In the genomic region with DNA sequence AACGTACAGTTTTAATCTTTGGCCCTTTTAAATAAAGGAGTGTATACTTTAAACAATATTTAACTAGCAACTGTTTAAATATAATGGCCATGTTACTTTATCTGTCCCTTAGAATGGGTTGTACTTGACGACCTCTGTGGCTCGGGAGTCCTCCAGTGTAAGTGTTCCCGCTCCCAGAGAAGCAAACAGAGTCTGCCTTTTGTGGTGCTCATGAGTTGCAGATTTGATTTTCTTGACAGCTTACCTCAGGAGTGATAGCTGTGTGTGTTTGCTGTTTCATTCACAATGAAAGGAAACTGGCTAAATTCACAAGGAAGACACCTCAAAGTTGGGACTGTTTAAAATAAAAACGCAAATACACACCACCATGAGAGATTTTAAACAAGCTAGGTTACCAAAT, we compare ENCODE assay signal across 13 mouse cellular contexts.
A peak's percentile ranks its signal among the peaks of the same experiment; 100 is the strongest.
DNase-seq lines count a peak whose midpoint lies in the region; ATAC-seq and TF ChIP-seq lines count a peak whose summit lies in the region.
"Had no signal": no experiment of that assay in that cellular context is flagged by ENCODE, and none has a peak within 500 bp of the region (broad histone marks: within the 10 kb centered on the region; RNA-seq: fewer than 3 reads in every experiment).

No protein-coding gene starts in this region.

- ATAC-seq in lung, embryonic 16.5 days (ENCODE audit: low read depth) = 0 out of 2 replicates have a peak, but pooled peaks have one; percentile 34
- no peak for ATAC-seq in forebrain, embryonic 14.5 days

- DNase-seq in lung, adult 18-20 months = no peak
- DNase-seq in forebrain, embryonic 14.5 days (ENCODE audit: low spot score) = peak; percentile 42
- no peak for DNase-seq in midbrain, embryonic 10.5 days (ENCODE audit: low spot score)
- no peak for DNase-seq in gastrocnemius, postnatal 25 days
- no peak for DNase-seq in adrenal gland, adult 18-20 months (ENCODE audit: low spot score in 2 of 2)
- no peak for DNase-seq in frontal cortex, adult 2 months (ENCODE audit: extremely low spot score in 1 of 2, low spot score in 1 of 2)
- DNase-seq: adrenal gland, postnatal 25 days had no signal

- peaks cover 2% of the 10 kb centered on the region; the same call in 1 of the 2 replicates for H3K9me3 ChIP-seq in lung, embryonic 16.5 days (ENCODE audit: control insufficient read depth, low read length)
- no peaks in the 10 kb centered on the region; the same call in 1 of the 2 replicates for H3K9me3 ChIP-seq in forebrain, embryonic 14.5 days (replicated peaks; ENCODE audit: control insufficient read depth, low read length)
- H3K9me3 ChIP-seq in midbrain, embryonic 10.5 days (replicated peaks) = peaks cover 8% of the 10 kb centered on the region
- H3K9me3 ChIP-seq: embryonic facial prominence, embryonic 15.5 days; liver, embryonic 15.5 days had no signal

- 30% methylated on average over 5 of the region's 5 CpGs for WGBS in lung, embryonic 16.5 days
- 24% methylated on average over 5 of the region's 5 CpGs for WGBS in forebrain, embryonic 14.5 days
- WGBS in midbrain, embryonic 10.5 days = 39% methylated on average over 5 of the region's 5 CpGs
- WGBS in olfactory bulb, adult 2 months = 51% methylated on average over 5 of the region's 5 CpGs

- H3K9ac ChIP-seq in lung, embryonic 16.5 days (ENCODE audit: low read length) = no peak overlapping the region
- H3K9ac ChIP-seq in forebrain, embryonic 14.5 days (ENCODE audit: low read length) = no peak overlapping the region
- H3K9ac ChIP-seq: embryonic facial prominence, embryonic 15.5 days; liver, embryonic 15.5 days had no signal

- H3K4me3 ChIP-seq in lung, embryonic 16.5 days (ENCODE audit: low read length) = no peak overlapping the region
- no peak overlapping the region for H3K4me3 ChIP-seq in forebrain, embryonic 14.5 days (ENCODE audit: low read depth, low read length)
- no peak overlapping the region for H3K4me3 ChIP-seq in midbrain, embryonic 10.5 days
- H3K4me3 ChIP-seq in olfactory bulb, adult 2 months (ENCODE audit: insufficient read depth, low read depth, low read length) = no peak overlapping the region
- H3K4me3 ChIP-seq: embryonic facial prominence, embryonic 15.5 days; liver, embryonic 15.5 days had no signal

- TF ChIP-seq POLR2A in olfactory bulb, adult 2 months (IDR thresholded peaks at IDR 0.05; ENCODE audit: insufficient read depth, low read depth, low read length) = no peak

- TF ChIP-seq CTCF in olfactory bulb, adult 2 months (IDR thresholded peaks at IDR 0.05; ENCODE audit: insufficient read depth, low read depth, low read length) = no peak

- no peaks in the 10 kb centered on the region for H3K36me3 ChIP-seq in lung, embryonic 16.5 days (ENCODE audit: control insufficient read depth, insufficient read depth, low read length)
- no peaks in the 10 kb centered on the region for H3K36me3 ChIP-seq in forebrain, embryonic 14.5 days (ENCODE audit: control insufficient read depth, insufficient read depth, low read length)
- no peaks in the 10 kb centered on the region for H3K36me3 ChIP-seq in midbrain, embryonic 10.5 days
- H3K36me3 ChIP-seq: embryonic facial prominence, embryonic 15.5 days; G1E; liver, embryonic 15.5 days had no signal

- H3K4me1 ChIP-seq in lung, embryonic 16.5 days (replicated peaks; ENCODE audit: control insufficient read depth, insufficient read depth, low read length) = peaks cover 8% of the 10 kb centered on the region
- H3K4me1 ChIP-seq in forebrain, embryonic 14.5 days (ENCODE audit: control insufficient read depth, insufficient read depth, low read length) = peaks cover 43% of the 10 kb centered on the region
- peaks cover 59% of the 10 kb centered on the region for H3K4me1 ChIP-seq in midbrain, embryonic 10.5 days
- peaks cover 10% of the 10 kb centered on the region for H3K4me1 ChIP-seq in olfactory bulb, adult 2 months (ENCODE audit: control insufficient read depth, insufficient read depth, low read length)
- H3K4me1 ChIP-seq: liver, embryonic 15.5 days had no signal

- no peak overlapping the region for H3K4me2 ChIP-seq in lung, embryonic 16.5 days (ENCODE audit: low read depth, low read length)
- H3K4me2 ChIP-seq in forebrain, embryonic 14.5 days (ENCODE audit: low read length) = no peak overlapping the region
- H3K4me2 ChIP-seq: embryonic facial prominence, embryonic 15.5 days; liver, embryonic 15.5 days had no signal

- no peaks in the 10 kb centered on the region for H3K27me3 ChIP-seq in lung, embryonic 16.5 days (ENCODE audit: control insufficient read depth, insufficient read depth, low read depth, low read length)
- no peaks in the 10 kb centered on the region; the same call in 1 of the 2 replicates for H3K27me3 ChIP-seq in forebrain, embryonic 14.5 days (replicated peaks; ENCODE audit: control insufficient read depth, insufficient read depth, low read length)
- no peaks in the 10 kb centered on the region for H3K27me3 ChIP-seq in midbrain, embryonic 10.5 days (ENCODE audit: low read depth, poor library complexity, severe bottlenecking)
- H3K27me3 ChIP-seq: liver, embryonic 15.5 days had no signal

- H3K27ac ChIP-seq in lung, embryonic 16.5 days (ENCODE audit: low read length) = no peak overlapping the region
- peak overlapping the region; percentile 72; the same call in 1 of the 2 replicates for H3K27ac ChIP-seq in forebrain, embryonic 14.5 days (ENCODE audit: low read depth, low read length)
- peak overlapping the region; percentile 82 for H3K27ac ChIP-seq in midbrain, embryonic 10.5 days (replicated peaks)
- H3K27ac ChIP-seq in olfactory bulb, adult 2 months (ENCODE audit: insufficient read depth, low read depth, low read length) = peak overlapping the region; percentile 57; the same call in 1 of the 2 replicates
- H3K27ac ChIP-seq: embryonic facial prominence, embryonic 15.5 days; kidney, postnatal 0 days; liver, embryonic 15.5 days had no signal
